Mouse (Mus musculus) urinary bladder, postnatal 10 days (tissue): ENCODE data around the gene Olfr750.

Experiments
- DNase-seq: peaks from one replicate; pipeline ENCODE4 v3.0.0; 2022; ENCODE audit warnings: low spot score

The Olfr750 gene

GRCm38 (mm10) chr14:51088166-51088969 is 14.1 kb upstream of the Olfr750 start:
- DNase-seq: no peak

DNA sequence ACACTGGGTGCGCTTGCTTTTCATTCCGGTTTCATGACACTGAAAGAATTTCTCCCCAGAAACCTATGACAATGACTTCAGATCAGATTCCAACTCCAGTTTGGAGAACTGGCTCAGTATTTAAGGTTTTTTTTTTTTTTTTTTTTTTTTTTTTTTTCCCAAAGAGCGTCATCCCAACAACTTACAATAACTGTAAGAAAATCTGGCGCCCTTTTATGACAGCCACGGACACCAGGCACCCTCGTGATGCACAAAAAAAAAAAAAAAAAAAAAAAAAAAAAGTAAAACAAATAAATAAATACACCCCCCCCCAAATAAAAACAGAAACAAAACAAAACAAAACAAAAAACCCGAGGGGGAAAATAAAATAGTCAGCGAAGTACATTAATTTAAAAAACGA is 13.5 kb upstream of the Olfr750 start:
- no peak for DNase-seq

DNA sequence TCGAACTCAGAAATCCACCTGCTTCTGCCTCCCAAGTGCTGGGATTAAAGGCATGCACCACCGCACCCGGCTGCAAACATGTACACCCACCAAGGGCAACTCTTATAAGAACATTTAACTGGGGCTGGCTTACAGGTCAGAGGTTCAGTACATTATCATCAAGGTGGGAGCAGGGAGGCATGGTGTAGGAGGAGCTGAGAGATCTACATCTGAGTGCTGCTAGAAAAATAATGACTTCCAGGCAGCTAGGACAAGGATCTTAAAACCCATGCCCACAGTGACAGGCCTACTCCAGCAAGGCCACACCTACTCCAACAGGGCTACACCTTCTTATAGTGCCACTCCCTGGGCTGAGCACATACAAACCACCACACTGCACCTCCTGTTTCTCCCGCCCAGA is 11.7 kb upstream of the Olfr750 start:
- no peak for DNase-seq

GRCm38 (mm10) chr14:51085086-51085485 is 10.9 kb upstream of the Olfr750 start:
- DNase-seq: no peak

DNA sequence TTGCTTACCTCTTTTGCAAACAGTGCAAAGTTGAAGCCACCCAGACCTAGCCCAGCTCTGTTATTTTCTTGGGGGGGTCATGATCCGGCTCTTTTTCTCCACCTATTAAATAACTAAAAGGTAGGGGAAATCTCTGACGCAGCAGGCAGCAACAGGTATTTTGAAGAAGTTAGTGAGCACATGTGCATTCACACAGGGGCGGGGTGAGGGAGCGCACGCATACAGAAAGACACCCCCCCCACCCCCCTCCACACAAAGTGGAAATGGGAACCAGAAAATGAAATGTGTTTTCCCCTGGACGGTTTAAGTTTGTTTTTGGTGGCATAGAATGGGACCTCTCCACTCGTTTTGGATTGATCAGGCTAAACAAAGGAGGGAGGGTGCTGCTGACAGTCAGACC is 9.6 kb upstream of the Olfr750 start:
- DNase-seq: no peak

- no peak for DNase-seq
Observed at GRCm38 (mm10) chr14:51082599-51083581, 8.7 kb upstream of the Olfr750 start.

GRCm38 (mm10) chr14:51081035-51081434 is 6.8 kb upstream of the Olfr750 start:
- no peak for DNase-seq

DNA sequence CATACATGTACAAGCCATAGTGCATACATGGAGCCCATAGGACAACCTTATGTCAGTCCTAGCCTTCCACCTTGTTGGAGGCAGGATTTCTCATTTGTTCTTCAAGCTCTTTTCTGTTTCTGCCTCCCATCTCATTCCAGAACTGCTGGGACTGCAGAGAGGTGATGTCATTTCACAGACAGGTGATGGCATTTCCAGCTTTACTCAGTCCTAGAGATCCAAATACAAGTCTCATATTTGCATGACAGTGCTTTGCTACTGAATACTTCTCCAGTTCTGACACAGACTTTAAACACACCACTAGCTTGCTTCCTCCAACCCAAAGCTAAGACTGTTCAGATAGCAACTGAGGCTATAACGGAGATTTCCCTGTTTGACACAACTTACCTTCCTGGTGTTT is 4.9 kb upstream of the Olfr750 start:
- no peak for DNase-seq

- no peak for DNase-seq
Observed at GRCm38 (mm10) chr14:51069617-51070016, 4.6 kb downstream of the Olfr750 start.

- no peak for DNase-seq
Observed at GRCm38 (mm10) chr14:51068956-51069355, 5.3 kb downstream of the Olfr750 start.

- no peak for DNase-seq
Observed at GRCm38 (mm10) chr14:51060761-51061160, 13.5 kb downstream of the Olfr750 start.

- DNase-seq: no peak
Observed at GRCm38 (mm10) chr14:51057401-51057831, 16.8 kb downstream of the Olfr750 start, which contains the start of gene Rnase12. TSS of gene Rnase12 (minus strand) at chr14:51057661.

GRCm38 (mm10) chr14:51054243-51055237 is 19.7 kb downstream of the Olfr750 start:
- DNase-seq: no peak

DNA sequence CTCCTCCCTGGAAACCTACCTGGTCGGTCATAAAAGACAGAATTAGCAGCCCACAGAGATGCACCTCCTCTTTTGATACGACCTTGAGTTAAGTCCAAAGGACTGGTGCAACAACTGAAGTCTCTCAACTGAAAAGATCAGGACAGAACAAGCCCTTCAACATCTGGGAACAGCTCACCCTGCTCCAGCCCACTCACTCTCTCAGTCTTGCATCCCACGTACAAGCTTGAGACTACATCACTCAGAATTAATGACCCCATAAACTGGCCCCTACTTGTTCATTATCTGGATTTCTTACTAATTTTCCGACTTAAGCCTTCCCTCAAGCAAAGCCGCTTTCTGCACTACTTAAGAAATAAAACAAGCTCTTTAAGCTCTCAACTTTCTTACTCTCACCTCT is 21.1 kb downstream of the Olfr750 start:
- DNase-seq: no peak

- DNase-seq: no peak
Observed at GRCm38 (mm10) chr14:51051941-51052340, 22.3 kb downstream of the Olfr750 start.

DNA sequence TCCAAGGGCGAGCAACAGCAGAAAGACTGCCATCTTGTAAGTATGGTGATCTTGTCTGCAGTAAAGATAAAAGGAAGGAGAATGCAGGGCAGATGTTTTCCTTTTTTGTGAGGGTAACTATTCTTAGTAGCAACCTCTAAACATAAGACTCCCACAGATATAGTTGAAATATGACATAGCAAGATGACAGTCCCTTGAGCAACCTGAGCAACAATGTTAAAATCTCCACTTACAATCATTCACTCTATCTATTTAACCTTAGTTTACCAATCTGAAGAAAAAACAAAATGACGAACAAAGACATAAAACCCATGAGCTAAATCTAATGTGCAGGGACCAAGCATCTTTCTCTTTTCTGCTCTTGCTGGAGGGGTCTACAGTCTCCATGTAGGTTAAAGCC is 24.2 kb downstream of the Olfr750 start, which contains the start of gene Rnase11:
Rnase11 (minus strand) TSS at position 101 of the 400 bp plus-strand sequence.
- no peak for DNase-seq

GRCm38 (mm10) chr14:51047846-51048245 is 26.4 kb downstream of the Olfr750 start:
- DNase-seq: no peak

DNA sequence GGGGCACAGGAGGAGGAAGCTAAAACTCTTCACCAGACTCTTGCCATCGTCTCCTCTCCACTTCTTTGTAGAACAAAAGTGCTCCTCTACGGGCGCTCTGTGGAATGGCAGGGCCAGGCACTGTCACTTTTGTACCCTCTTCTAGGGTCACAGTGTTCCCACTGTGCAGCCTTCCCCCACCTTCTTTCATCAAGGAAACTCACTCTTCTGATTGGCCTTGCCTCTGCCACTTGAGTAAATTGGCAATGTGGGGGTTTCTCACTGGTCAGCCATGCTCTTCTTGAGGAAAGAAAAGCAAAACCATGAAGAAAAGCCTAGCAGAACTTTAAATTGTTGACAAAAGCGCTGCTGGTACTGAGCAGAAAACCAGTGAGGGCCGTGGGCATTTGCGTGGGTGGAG is 32.5 kb downstream of the Olfr750 start, which contains the start of gene Rnase9:
Rnase9 (minus strand) TSS at position 101 of the 400 bp plus-strand sequence.
- DNase-seq: no peak

- DNase-seq: no peak
Observed at GRCm38 (mm10) chr14:51036214-51036613, 38.0 kb downstream of the Olfr750 start.

- DNase-seq: no peak
Observed at GRCm38 (mm10) chr14:51035206-51035605, 39.0 kb downstream of the Olfr750 start.
